Mouse (Mus musculus) olfactory bulb, adult 2 months (tissue): ENCODE data around the gene Ppbp.

Source experiments
- CTCF ChIP-seq: fragments of 200-500 bp; IDR thresholded peaks from 2 replicates; pipeline ENCODE4 v1.5.1; 2012; ENCODE audit warnings: low read depth, mild to moderate bottlenecking, low read length, moderate library complexity; ENCODE audit not compliant: insufficient read depth
- POLR2A ChIP-seq: fragments of 200-500 bp; IDR thresholded peaks from 2 replicates; pipeline ENCODE4 v1.6.1; 2012; ENCODE audit warnings: mild to moderate bottlenecking, low read depth, low read length, moderate library complexity; ENCODE audit not compliant: insufficient read depth

DNA sequence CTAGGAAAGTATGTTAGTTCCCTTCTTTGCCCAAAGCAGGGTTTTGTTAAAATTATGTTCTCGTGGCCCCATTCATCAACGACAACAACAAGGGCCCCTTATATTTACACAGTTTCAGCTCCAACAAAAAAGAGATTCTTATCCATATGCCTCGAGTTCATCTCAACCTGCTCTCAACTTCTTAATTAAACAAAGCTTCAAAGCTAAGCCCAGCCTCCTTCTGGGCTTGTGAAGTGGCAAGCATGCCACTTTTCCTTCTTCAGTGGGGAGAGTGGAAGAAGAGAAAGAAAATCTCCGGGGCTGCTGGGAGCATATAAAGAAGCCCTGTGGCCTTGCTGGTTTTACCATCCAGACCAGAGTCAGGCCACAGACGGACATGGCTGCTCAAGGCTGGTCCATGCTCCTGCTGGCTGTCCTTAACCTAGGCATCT, 25.9 kb downstream of the Ppbp start, which contains the start of gene Cxcl15:
- TF ChIP-seq POLR2A (no peak), CTCF (no peak)
